Mouse (Mus musculus) kidney, embryonic 14.5 days (tissue): ENCODE results near the gene Ruvbl1. TPM values are rescaled to one million over a fixed set of nuclear protein-coding genes. Genes with fewer than 3 reads are reported as not detected.

ENCODE experiments used
- ATAC-seq: fragments of 200-750 bp; cut with Nextera tagmentation; 2 replicates; pipeline ENCODE4 v1.8.0; 2017; ENCODE audit warnings: moderate number of reproducible peaks, mild to moderate bottlenecking, moderate TSS enrichment, moderate library complexity; ENCODE audit not compliant: low FRiP score, low TSS enrichment
- H3K27ac ChIP-seq: fragments of 300-500 bp; sonication (generic); 2 replicates; pipeline ENCODE4 v1.5.1; 2014; ENCODE audit warnings: low read depth, mild to moderate bottlenecking, low read length, moderate library complexity, mixed read lengths
- H3K27me3 ChIP-seq: fragments of 300-500 bp; sonication (generic); 2 replicates; pipeline ENCODE4 v1.6.1; 2014; ENCODE audit warnings: mild to moderate bottlenecking, low read length; ENCODE audit not compliant: control insufficient read depth, insufficient read depth
- H3K36me3 ChIP-seq: fragments of 300-500 bp; sonication (generic); 2 replicates; pipeline ENCODE4 v1.6.1; 2014; ENCODE audit warnings: low read length, mixed read lengths; ENCODE audit not compliant: control insufficient read depth, insufficient read depth
- H3K4me1 ChIP-seq: fragments of 300-500 bp; sonication (generic); 2 replicates; pipeline ENCODE4 v1.6.1; 2014; ENCODE audit warnings: low read length, mixed read lengths; ENCODE audit not compliant: control insufficient read depth, insufficient read depth
- H3K4me2 ChIP-seq: fragments of 300-500 bp; sonication (generic); replicated peaks from 2 replicates; pipeline ENCODE4 v1.6.1; 2014; ENCODE audit warnings: low read depth, mild to moderate bottlenecking, low read length
- H3K4me3 ChIP-seq: fragments of 300-500 bp; sonication (generic); 2 replicates; pipeline ENCODE4 v1.5.1; 2014; ENCODE audit warnings: mild to moderate bottlenecking, low read length
- H3K9ac ChIP-seq: fragments of 300-500 bp; sonication (generic); 2 replicates; pipeline ENCODE4 v1.6.1; 2014; ENCODE audit warnings: low read depth, mild to moderate bottlenecking, low read length, moderate library complexity
- H3K9me3 ChIP-seq: fragments of 300-500 bp; sonication (generic); 2 replicates; pipeline ENCODE4 v1.6.1; 2016; ENCODE audit warnings: low read length; ENCODE audit not compliant: control insufficient read depth
- WGBS: fragments of 180-500 bp; shearing (Covaris S2); extraction: QIAGEN DNeasy Blood & Tissue Kit; methylation state at CpG from one replicate; pipeline ENCODE4 v1.1.7; 2014; 5-methylcytosine and 5-hydroxymethylcytosine counted together
- polyA plus RNA-seq: library from polyadenylated mRNA; unstranded; fragments of >200 nt; fragmentation: Nextera tagmentation; extraction: Ambion mirVana; gene quantifications from 2 replicates; pipeline ENCODE4 v1.2.1, GENCODE M21; 2014

Gene Ruvbl1
- polyA plus RNA-seq, 1 experiment from 2014 or later = 184 TPM

DNA sequence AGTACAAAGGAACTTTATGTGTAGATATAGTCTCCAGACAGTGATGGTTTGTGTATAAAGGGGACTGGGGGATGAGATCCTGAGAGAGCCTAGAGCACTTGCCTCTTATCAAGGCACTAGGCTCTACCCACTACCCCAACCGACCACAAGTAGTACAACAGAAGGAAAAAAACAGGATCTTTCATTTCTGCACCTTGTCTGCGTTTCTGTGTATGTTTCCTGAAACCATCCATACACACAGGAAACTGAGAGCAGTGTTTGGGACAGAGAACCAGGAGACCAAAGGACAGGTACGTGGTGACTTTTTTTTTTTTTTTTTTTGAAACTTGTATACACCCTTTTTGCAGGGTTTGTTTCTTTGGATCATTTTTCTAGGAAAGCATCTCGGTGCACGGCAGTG lies 19.5 kb upstream of the Ruvbl1 start:
- Histone ChIP-seq H3K4me3 (peak overlapping the region; percentile 66), H3K36me3 (no peaks in the 10 kb centered on the region), H3K4me1 (peaks cover 4% of the 10 kb centered on the region; the same call in 1 of the 2 replicates), H3K27me3 (no peaks in the 10 kb centered on the region), H3K9me3 (no peaks in the 10 kb centered on the region), H3K4me2 (peak overlapping the region; percentile 63), H3K9ac (peak overlapping the region; percentile 66), H3K27ac (no peak overlapping the region)
- no peak for ATAC-seq
- 14% methylated on average over 5 of the region's 5 CpGs for WGBS

DNA sequence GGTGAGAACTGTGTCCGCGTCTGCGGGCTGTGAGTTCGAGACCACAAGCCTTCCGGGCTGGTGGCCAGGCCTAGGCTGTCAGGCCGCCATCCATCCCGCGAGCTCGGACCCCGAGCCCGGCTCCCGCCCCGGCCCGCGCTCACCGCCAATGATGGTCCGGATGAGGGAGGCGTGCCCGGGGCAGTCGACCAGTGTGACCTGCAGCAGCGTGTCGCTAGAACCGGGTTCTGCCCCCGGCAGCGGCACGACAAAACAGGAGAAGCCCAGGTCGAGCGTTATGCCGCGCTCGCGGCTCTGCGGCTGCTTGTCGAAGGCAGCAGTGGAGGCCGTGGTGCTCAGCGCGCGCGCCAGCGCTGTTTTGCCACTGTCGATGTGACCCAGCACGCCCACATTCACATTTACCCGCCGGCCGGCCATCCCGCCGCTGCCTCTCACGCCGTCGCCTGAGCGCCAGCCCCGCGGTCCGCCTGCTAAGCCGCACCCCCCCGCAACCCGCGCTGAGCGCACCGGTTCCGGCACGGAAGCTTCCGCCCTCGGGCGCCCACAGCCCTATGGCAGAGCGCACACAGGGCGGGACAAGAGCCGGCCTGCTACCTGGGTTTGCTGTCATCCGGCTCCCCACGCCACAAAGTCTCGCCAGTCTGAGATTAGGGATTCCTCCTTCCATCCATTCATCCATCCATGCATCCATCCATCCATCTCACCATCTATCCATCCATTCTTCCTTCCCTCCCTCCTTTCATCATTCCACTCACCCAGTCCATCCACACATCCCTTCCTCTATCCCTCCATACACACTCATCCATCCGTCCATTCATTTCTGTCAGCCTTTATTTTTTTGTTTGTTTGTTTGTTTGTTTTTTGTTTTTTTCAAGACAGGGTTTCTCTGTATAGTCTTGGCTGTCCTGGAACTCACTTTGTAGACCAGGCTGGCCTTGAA lies 18.9 kb upstream of the Ruvbl1 start, which contains the start of gene Eefsec:
Eefsec (minus strand) TSS at position 477 of the 940 bp plus-strand sequence.
- Histone ChIP-seq H3K4me2 (peak within 1 kb of the TSS; percentile 63), H3K27ac (peak within 1 kb of the TSS; percentile 37; the same call in 1 of the 2 replicates), H3K4me3 (peak within 1 kb of the TSS; percentile 66), H3K9me3 (no peaks in the 10 kb centered on the region), H3K36me3 (no peaks in the 10 kb centered on the region), H3K4me1 (peaks cover 4% of the 10 kb centered on the region; the same call in 1 of the 2 replicates), H3K9ac (peak within 1 kb of the TSS; percentile 66), H3K27me3 (no peaks in the 10 kb centered on the region)
- ATAC-seq = peak; percentile 94
- 2% methylated on average over 70 of the region's 72 CpGs for WGBS

DNA sequence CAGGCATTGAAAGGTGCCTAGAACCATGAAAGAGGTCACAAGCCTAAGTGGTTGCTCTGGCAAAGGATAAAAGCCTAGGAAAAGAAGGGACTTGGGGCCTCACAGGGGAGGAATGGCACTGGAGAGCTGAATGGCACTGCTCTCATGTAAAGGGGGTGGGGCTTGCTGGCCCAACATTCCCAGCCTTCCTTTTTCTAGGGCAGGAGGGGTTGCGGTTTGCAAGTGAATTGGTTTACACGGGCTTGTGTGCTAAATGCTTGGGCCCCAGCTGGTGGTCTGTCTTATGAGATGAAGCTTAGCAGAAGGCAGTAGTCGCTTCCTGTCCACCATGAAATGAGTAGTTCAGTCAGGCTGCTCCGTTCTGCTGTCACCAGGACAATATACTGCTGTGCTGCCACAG lies 17.8 kb upstream of the Ruvbl1 start:
- 36% methylated on average over 4 of the region's 4 CpGs for WGBS
- no peak overlapping the region for H3K4me2 ChIP-seq
- no peak overlapping the region for H3K4me3 ChIP-seq
- no peak for ATAC-seq
- H3K9me3 ChIP-seq = no peaks in the 10 kb centered on the region
- peaks cover 4% of the 10 kb centered on the region; the same call in 1 of the 2 replicates for H3K4me1 ChIP-seq
- H3K27ac ChIP-seq = no peak overlapping the region
- H3K27me3 ChIP-seq = no peaks in the 10 kb centered on the region
- H3K36me3 ChIP-seq = no peaks in the 10 kb centered on the region
- H3K9ac ChIP-seq = no peak overlapping the region

DNA sequence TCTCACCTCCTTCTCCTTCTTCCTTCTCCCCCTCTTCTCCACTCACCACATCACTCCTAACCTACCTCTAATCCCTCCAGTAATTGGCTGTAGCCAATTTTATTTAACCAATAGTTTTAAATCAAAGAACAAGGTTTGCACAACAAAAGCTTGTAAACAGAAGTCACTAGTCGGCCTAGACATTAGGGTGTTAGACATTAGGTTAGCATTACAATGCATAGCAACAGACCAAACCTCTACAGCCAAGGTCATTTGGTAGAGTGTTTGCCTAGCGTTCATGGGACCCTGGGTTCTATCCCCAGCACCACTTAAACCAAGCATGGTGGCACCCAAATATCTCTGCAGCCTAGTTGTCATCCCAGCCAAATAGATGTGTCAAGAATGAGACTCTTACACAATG lies 10.7 kb upstream of the Ruvbl1 start:
- Histone ChIP-seq H3K4me3 (no peak overlapping the region), H3K9me3 (no peaks in the 10 kb centered on the region), H3K27me3 (no peaks in the 10 kb centered on the region), H3K4me2 (no peak overlapping the region), H3K9ac (no peak overlapping the region), H3K4me1 (no peaks in the 10 kb centered on the region), H3K36me3 (no peaks in the 10 kb centered on the region), H3K27ac (no peak overlapping the region)
- 74% methylated on average over 2 of the region's 2 CpGs for WGBS
- no peak for ATAC-seq

DNA sequence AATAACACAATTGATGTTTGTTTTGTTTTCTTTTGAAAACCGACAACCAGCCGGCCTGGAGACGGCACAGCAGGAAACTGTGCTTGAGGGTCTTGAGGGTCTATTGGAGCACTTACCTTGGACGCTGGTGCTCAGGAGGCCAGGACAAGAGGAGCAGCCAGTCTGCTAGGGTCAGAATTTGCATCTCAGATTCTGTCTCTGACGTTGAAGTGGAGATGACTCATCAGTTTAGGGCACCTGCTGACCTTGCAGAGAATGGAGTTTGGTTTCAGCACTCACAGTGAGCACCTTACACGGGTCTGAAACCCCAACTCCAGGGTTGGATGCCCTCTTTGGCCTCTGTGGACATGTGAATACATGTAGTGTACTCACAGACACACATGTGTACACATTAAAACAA lies 4.7 kb downstream of the Ruvbl1 start:
- ATAC-seq = no peak
- H3K27ac ChIP-seq = no peak overlapping the region
- H3K4me3 ChIP-seq = no peak overlapping the region
- peaks cover 61% of the 10 kb centered on the region for H3K36me3 ChIP-seq
- H3K9me3 ChIP-seq = no peaks in the 10 kb centered on the region
- H3K4me2 ChIP-seq = no peak overlapping the region
- no peak overlapping the region for H3K9ac ChIP-seq
- H3K27me3 ChIP-seq = no peaks in the 10 kb centered on the region
- H3K4me1 ChIP-seq = peaks cover 9% of the 10 kb centered on the region
- WGBS = 72% methylated on average over 6 of the region's 6 CpGs

DNA sequence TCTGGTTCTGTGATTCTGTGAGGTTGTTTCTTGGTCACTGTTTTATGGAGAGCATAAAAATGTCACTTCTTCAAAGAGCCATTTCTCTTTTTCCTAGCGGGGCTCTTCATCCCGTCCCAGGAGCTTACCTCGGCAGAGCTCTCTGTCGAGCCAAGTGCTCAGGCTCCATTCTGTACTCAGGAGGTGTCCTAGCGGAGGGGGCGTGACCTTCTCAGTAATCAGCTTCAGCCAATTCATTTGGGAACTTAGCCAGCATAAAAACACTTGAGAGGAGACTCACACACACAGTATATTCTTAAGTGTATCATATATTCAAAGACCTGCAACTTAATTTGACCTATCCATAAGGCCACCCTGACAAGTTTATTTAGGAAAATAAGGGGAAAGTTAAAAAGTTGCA lies 15.2 kb downstream of the Ruvbl1 start:
- H3K27ac ChIP-seq = no peak overlapping the region
- WGBS = 35% methylated on average over 6 of the region's 6 CpGs
- H3K9me3 ChIP-seq = no peaks in the 10 kb centered on the region

DNA sequence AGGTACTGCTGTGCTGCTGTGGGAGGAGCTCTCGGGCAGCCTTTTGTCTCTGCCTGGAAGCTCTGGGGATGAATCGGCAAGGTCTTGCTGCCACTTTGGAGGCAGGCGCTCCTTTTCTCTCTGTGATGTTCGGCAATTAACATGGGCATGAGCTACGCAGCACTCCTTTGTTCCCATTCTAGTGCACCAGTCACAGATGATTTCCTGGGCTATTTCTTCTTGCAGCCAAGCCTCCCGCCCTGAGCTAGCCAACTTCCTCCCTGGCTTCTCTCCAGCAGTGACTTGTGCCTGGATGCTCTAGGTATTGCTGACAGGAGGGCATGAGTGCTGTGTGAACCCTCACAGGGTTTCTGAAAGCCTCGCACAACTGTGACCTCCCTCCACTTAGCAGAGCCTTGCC lies 17.9 kb downstream of the Ruvbl1 start:
- H3K9me3 ChIP-seq = no peaks in the 10 kb centered on the region
- H3K27me3 ChIP-seq = no peaks in the 10 kb centered on the region
- WGBS = 64% methylated on average over 7 of the region's 7 CpGs
- H3K4me3 ChIP-seq = no peak overlapping the region
- ATAC-seq = no peak
- no peak overlapping the region for H3K4me2 ChIP-seq
- H3K27ac ChIP-seq = no peak overlapping the region
- H3K36me3 ChIP-seq = peaks cover 97% of the 10 kb centered on the region
- no peaks in the 10 kb centered on the region for H3K4me1 ChIP-seq
- H3K9ac ChIP-seq = no peak overlapping the region

More for the DNA sequence above, 15.2 kb downstream of the Ruvbl1 start:
- no peak overlapping the region for H3K4me2 ChIP-seq
- no peaks in the 10 kb centered on the region for H3K4me1 ChIP-seq
- H3K9ac ChIP-seq = no peak overlapping the region
- H3K27me3 ChIP-seq = no peaks in the 10 kb centered on the region
- no peak overlapping the region for H3K4me3 ChIP-seq
- no peak for ATAC-seq
- peaks cover 86% of the 10 kb centered on the region for H3K36me3 ChIP-seq

DNA sequence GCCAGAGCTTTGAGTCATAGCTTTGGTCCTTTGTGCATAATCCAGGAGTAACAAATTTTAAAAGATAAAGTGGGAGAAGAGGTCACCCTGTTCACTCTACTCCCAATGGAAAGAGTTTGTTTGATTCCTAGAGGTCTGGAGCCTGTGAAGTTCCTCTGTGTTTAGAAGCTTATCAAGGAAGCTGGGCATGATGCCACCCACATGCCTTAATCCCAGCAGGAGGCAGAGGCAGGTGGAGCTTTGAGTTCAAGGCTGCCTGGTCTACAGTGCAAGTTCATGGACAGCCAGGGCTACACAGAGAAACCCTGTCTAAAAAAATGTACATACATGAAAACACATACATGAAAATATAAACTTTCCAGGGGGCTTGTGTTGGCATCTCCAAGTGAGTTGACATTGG lies 18.7 kb downstream of the Ruvbl1 start:
- Histone ChIP-seq H3K36me3 (peaks cover 91% of the 10 kb centered on the region), H3K9ac (no peak overlapping the region), H3K27ac (no peak overlapping the region), H3K9me3 (no peaks in the 10 kb centered on the region), H3K4me2 (no peak overlapping the region), H3K4me3 (no peak overlapping the region), H3K4me1 (no peaks in the 10 kb centered on the region), H3K27me3 (no peaks in the 10 kb centered on the region)
- no peak for ATAC-seq

DNA sequence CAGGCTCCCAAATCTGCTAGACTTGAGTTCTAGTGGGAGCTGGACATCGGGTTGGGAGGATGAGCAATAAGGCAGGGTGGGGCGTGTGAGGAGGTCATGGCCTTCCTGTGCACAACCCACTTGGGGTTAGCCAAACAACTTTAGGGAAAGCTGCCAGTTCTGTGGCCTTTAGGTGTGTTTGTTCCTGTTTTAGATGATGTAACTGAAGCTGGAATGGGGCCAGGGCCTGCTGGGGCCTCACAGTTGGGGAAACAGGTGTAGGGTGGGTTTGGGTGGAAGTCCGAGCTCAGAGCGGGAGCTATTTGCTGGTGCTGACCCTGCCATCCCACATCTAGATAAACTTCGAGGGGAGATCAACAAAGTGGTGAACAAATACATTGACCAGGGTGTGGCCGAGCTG lies 20.2 kb downstream of the Ruvbl1 start:
- no peak overlapping the region for H3K4me2 ChIP-seq
- WGBS = 87% methylated on average over 6 of the region's 6 CpGs
- H3K27ac ChIP-seq = no peak overlapping the region
- no peaks in the 10 kb centered on the region for H3K27me3 ChIP-seq
- peaks cover 77% of the 10 kb centered on the region for H3K36me3 ChIP-seq
- H3K9ac ChIP-seq = no peak overlapping the region
- no peak for ATAC-seq
- no peak overlapping the region for H3K4me3 ChIP-seq
- no peaks in the 10 kb centered on the region for H3K4me1 ChIP-seq
- no peaks in the 10 kb centered on the region for H3K9me3 ChIP-seq
